ENCODE assay signal across 19 mouse cellular contexts in genomic region chr7:99704736-99705519, GRCm38 (mm10). TPM values are rescaled to one million over a fixed set of nuclear protein-coding genes. Genes with fewer than 3 reads are reported as not detected.
DNase-seq lines count a peak whose midpoint lies in the region; ATAC-seq and TF ChIP-seq lines count a peak whose summit lies in the region.
"Had no signal": no experiment of that assay in that cellular context is flagged by ENCODE, and none has a peak within 500 bp of the region (broad histone marks: within the 10 kb centered on the region; RNA-seq: fewer than 3 reads in every experiment).

No protein-coding gene starts in this region.

- peak overlapping the region; percentile 72 for H3K4me3 ChIP-seq in gastrocnemius, adult 2 months
- peak overlapping the region; percentile 24 for H3K4me3 ChIP-seq in kidney, adult 2 months (ENCODE audit: insufficient read depth, low read depth, low read length)
- no peak overlapping the region for H3K4me3 ChIP-seq in neural tube, embryonic 13.5 days
- H3K4me3 ChIP-seq: liver, embryonic 13.5 days; neural tube, embryonic 12.5 days had no signal

- peak overlapping the region; percentile 28; the same call in 1 of the 2 replicates for H3K4me2 ChIP-seq in neural tube, embryonic 13.5 days
- H3K4me2 ChIP-seq: liver, embryonic 13.5 days; neural tube, embryonic 12.5 days had no signal

- no peak for TF ChIP-seq CTCF in gastrocnemius, adult 2 months (IDR thresholded peaks at IDR 0.05)
- no peak for TF ChIP-seq CTCF in kidney, adult 2 months (conservative IDR thresholded peaks at IDR 0.05; ENCODE audit: insufficient read depth, insufficient read length, low read depth, low read length)

- WGBS in kidney, adult 2 months = 80% methylated on average over 3 of the region's 3 CpGs
- 80% methylated on average over 3 of the region's 3 CpGs for WGBS in neural tube, embryonic 13.5 days

- ATAC-seq in neural tube, embryonic 13.5 days (ENCODE audit: low read depth) = no peak
- no peak for ATAC-seq in megakaryocyte progenitor cell, adult 5-6 weeks (replicated peaks; ENCODE audit: poor library complexity)
- ATAC-seq in megakaryocyte-erythroid progenitor cell, adult 5-6 weeks (replicated peaks; ENCODE audit: low FRiP score, low TSS enrichment, poor library complexity, severe bottlenecking) = no peak

- H3K4me1 ChIP-seq in kidney, adult 2 months (ENCODE audit: control insufficient read depth, insufficient read depth, low read length) = no peaks in the 10 kb centered on the region
- no peaks in the 10 kb centered on the region; the same call in 1 of the 2 replicates for H3K4me1 ChIP-seq in neural tube, embryonic 13.5 days (replicated peaks)

- H3K36me3 ChIP-seq in kidney, adult 2 months (ENCODE audit: control insufficient read depth, insufficient read depth, low read length) = no peaks in the 10 kb centered on the region
- H3K36me3 ChIP-seq in neural tube, embryonic 13.5 days = no peaks in the 10 kb centered on the region
- H3K36me3 ChIP-seq: liver, embryonic 13.5 days; neural tube, embryonic 12.5 days had no signal

- H3K9ac ChIP-seq in neural tube, embryonic 13.5 days = 0 out of 2 replicates have a peak overlapping the region, but pooled peaks have one; percentile 17
- H3K9ac ChIP-seq: liver, embryonic 13.5 days; neural tube, embryonic 12.5 days had no signal

- no peaks in the 10 kb centered on the region for H3K27me3 ChIP-seq in kidney, adult 2 months (replicated peaks; ENCODE audit: control insufficient read depth, insufficient read depth, low read length)
- no peaks in the 10 kb centered on the region for H3K27me3 ChIP-seq in neural tube, embryonic 13.5 days
- H3K27me3 ChIP-seq: neural tube, embryonic 12.5 days had no signal

- intact Hi-C loops in gastrocnemius, adult 2 months (cut with DNase I) = no loop called here

- no peak for TF ChIP-seq POLR2A in kidney, adult 2 months (IDR thresholded peaks at IDR 0.05; ENCODE audit: low read depth, low read length)

- peak overlapping the region; percentile 88 for H3K27ac ChIP-seq in gastrocnemius, adult 2 months
- peak overlapping the region; percentile 22 for H3K27ac ChIP-seq in kidney, adult 2 months (ENCODE audit: insufficient read depth, low read depth, low read length)
- H3K27ac ChIP-seq in neural tube, embryonic 13.5 days (replicated peaks) = peak overlapping the region; percentile 62
- H3K27ac ChIP-seq: liver, embryonic 13.5 days; neural tube, embryonic 12.5 days had no signal

- no peak for DNase-seq in gastrocnemius, adult 2 months
- no peak for DNase-seq in gastrocnemius, adult 8-10 months (ENCODE audit: low spot score in 2 of 2)
- no peak for DNase-seq in kidney, adult 2 months
- no peak for DNase-seq in kidney, adult 9 months
- DNase-seq in neural tube, embryonic 10.5 days (ENCODE audit: extremely low spot score, low spot score) = no peak
- DNase-seq: adrenal gland, postnatal 36 days; B cell, adult 2 months; cerebellum, adult 11 months; kidney, adult 11 months; liver, embryonic 13.5 days; right cerebral cortex, adult 18-20 months had no signal

- no peaks in the 10 kb centered on the region for H3K9me3 ChIP-seq in neural tube, embryonic 13.5 days
- H3K9me3 ChIP-seq: liver, embryonic 13.5 days; neural tube, embryonic 12.5 days had no signal

RNA-seq across cellular contexts. Expression of gene Slco2b1, which starts 6.2 kb away (rescaled TPM):
- total RNA-seq in gastrocnemius, adult 2 months (2021) = 1 to 10 TPM; 5.2 to 7.1 TPM
- 1 to 10 TPM; 2.5 to 5.8 (median 4.3) TPM for total RNA-seq in gastrocnemius, adult 8-10 months (2022)
- polyA plus RNA-seq in kidney, adult 2 months (2012; rRNA removed) = 28.4 and 35.0 TPM in 2 replicates
- polyA plus RNA-seq in neural tube, embryonic 13.5 days (2015; fragmentation: Nextera tagmentation; extraction: Ambion mirVana) = 5.0 and 5.2 TPM in 2 replicates
- 0.07 and 0.10 TPM in 2 replicates for total RNA-seq in megakaryocyte progenitor cell, adult 5-6 weeks (2015)
- total RNA-seq in megakaryocyte progenitor cell, adult 5-6 weeks (2017) = 0.10 and 0.12 TPM in 2 replicates
- 0.64 TPM in 1 of 2 replicates, not detected in the other for total RNA-seq in megakaryocyte-erythroid progenitor cell, adult 5-6 weeks (2014; fragmentation: Nextera tagmentation)
- 0.11 TPM in 1 of 2 replicates, not detected in the other for total RNA-seq in megakaryocyte-erythroid progenitor cell, adult 5-6 weeks (2017)
- total RNA-seq: granulocyte monocyte progenitor cell, adult 5-6 weeks had no signal

RNA-seq across cellular contexts. Expression of gene Olfr520, which starts 25.1 kb away (rescaled TPM):
- not detected for total RNA-seq in gastrocnemius, adult 2 months (2021)
- total RNA-seq in gastrocnemius, adult 8-10 months (2022) = under 1 TPM in 1 of 4 experiments, not detected in 3; 0.52 TPM
- not detected in 2 replicates for polyA plus RNA-seq in kidney, adult 2 months (2012; rRNA removed)
- not detected in 2 replicates for polyA plus RNA-seq in neural tube, embryonic 13.5 days (2015; fragmentation: Nextera tagmentation; extraction: Ambion mirVana)
- total RNA-seq in megakaryocyte progenitor cell, adult 5-6 weeks (2015) = not detected in 2 replicates
- not detected in 2 replicates for total RNA-seq in megakaryocyte progenitor cell, adult 5-6 weeks (2017)
- not detected in 2 replicates for total RNA-seq in megakaryocyte-erythroid progenitor cell, adult 5-6 weeks (2014; fragmentation: Nextera tagmentation)
- not detected in 2 replicates for total RNA-seq in megakaryocyte-erythroid progenitor cell, adult 5-6 weeks (2017)
- total RNA-seq: adrenal gland, postnatal 36 days; ES-E14; granulocyte monocyte progenitor cell, adult 5-6 weeks; layer of hippocampus, adult 18-20 months had no signal
- polyA plus RNA-seq: liver, embryonic 13.5 days; neural tube, embryonic 12.5 days had no signal

RNA-seq across cellular contexts. Expression of gene Olfr521, which starts 58.4 kb away (rescaled TPM):
- total RNA-seq in gastrocnemius, adult 2 months (2021) = not detected
- not detected for total RNA-seq in gastrocnemius, adult 8-10 months (2022)
- polyA plus RNA-seq in kidney, adult 2 months (2012; rRNA removed) = not detected in 2 replicates
- not detected in 2 replicates for polyA plus RNA-seq in neural tube, embryonic 13.5 days (2015; fragmentation: Nextera tagmentation; extraction: Ambion mirVana)
- not detected in 2 replicates for total RNA-seq in megakaryocyte progenitor cell, adult 5-6 weeks (2015)
- not detected in 2 replicates for total RNA-seq in megakaryocyte progenitor cell, adult 5-6 weeks (2017)
- total RNA-seq in megakaryocyte-erythroid progenitor cell, adult 5-6 weeks (2014; fragmentation: Nextera tagmentation) = not detected in 2 replicates
- total RNA-seq in megakaryocyte-erythroid progenitor cell, adult 5-6 weeks (2017) = not detected in 2 replicates
- total RNA-seq: adrenal gland, postnatal 36 days; ES-E14; granulocyte monocyte progenitor cell, adult 5-6 weeks; layer of hippocampus, adult 18-20 months; left cerebral cortex, postnatal 10 days had no signal
- polyA plus RNA-seq: liver, embryonic 13.5 days; neural tube, embryonic 12.5 days had no signal

Comparison
In these comparisons a context has a peak if more than half of its experiments do, and no peak if none do; other contexts are left out.
1. H3K27ac ChIP-seq: peak in every context shown above with its lines; median percentile 88 in gastrocnemius, adult 2 months; 62 in neural tube, embryonic 13.5 days; 22 in kidney, adult 2 months.